Mouse (Mus musculus): ENCODE results near the gene Retnla. TPM values are rescaled to one million over a fixed set of nuclear protein-coding genes. Genes with fewer than 3 reads are reported as not detected.

The Retnla gene
- total RNA-seq, 2 experiments from 2014 or later, result not detected

- ATAC-seq (replicated peaks; ENCODE audit: poor library complexity, severe bottlenecking), result no peak
These were observed 48.4 kb downstream of the Retnla start for GRCm38 (mm10) chr16:48890733-48891132.

Other genes starting within 250 kb of the Retnla start
- gene Trat1, start 70.5 kb upstream of the Retnla start, total RNA-seq (2014; fragmentation: Nextera tagmentation), result not detected in 2 replicates
- 0.31 TPM in 1 of 2 replicates, not detected in the other for gene Trat1, start 70.5 kb upstream of the Retnla start, total RNA-seq (2017)
- gene Retnlb, start 25.7 kb upstream of the Retnla start, total RNA-seq (2014; fragmentation: Nextera tagmentation), result not detected in 2 replicates
- gene Retnlb, start 25.7 kb upstream of the Retnla start, total RNA-seq (2017), result not detected in 2 replicates
- gene Retnlg, start 30.1 kb downstream of the Retnla start, total RNA-seq (2014; fragmentation: Nextera tagmentation), result 26.8 TPM in 1 of 2 replicates, not detected in the other
- 38.3 and 48.3 TPM in 2 replicates for gene Retnlg, start 30.1 kb downstream of the Retnla start, total RNA-seq (2017)
- gene Dzip3, start 151.6 kb downstream of the Retnla start, total RNA-seq (2014; fragmentation: Nextera tagmentation), result 28.6 and 31.5 TPM in 2 replicates
- gene Dzip3, start 151.6 kb downstream of the Retnla start, total RNA-seq (2017), result 21.8 and 40.1 TPM in 2 replicates
- gene Cip2a, start 151.6 kb downstream of the Retnla start, total RNA-seq (2014; fragmentation: Nextera tagmentation), result 37.0 and 52.9 TPM in 2 replicates
- gene Cip2a, start 151.6 kb downstream of the Retnla start, total RNA-seq (2017), result 82.4 and 109 TPM in 2 replicates
- not detected in 2 replicates for gene Myh15, start 214.9 kb downstream of the Retnla start, total RNA-seq (2014; fragmentation: Nextera tagmentation)
- not detected in 2 replicates for gene Myh15, start 214.9 kb downstream of the Retnla start, total RNA-seq (2017)

Measured in granulocyte monocyte progenitor cell, adult 5-6 weeks (primary cell).